Mouse (Mus musculus) cerebellum, postnatal 10 days (tissue): ENCODE measurements around the gene Fa2h.

Source experiments
- DNase-seq, 2 experiments: peaks; one replicate each; pipeline ENCODE4 v3.0.0; 2021; ENCODE audit warnings: mixed read lengths in 2 of 2

Fa2h gene

DNA sequence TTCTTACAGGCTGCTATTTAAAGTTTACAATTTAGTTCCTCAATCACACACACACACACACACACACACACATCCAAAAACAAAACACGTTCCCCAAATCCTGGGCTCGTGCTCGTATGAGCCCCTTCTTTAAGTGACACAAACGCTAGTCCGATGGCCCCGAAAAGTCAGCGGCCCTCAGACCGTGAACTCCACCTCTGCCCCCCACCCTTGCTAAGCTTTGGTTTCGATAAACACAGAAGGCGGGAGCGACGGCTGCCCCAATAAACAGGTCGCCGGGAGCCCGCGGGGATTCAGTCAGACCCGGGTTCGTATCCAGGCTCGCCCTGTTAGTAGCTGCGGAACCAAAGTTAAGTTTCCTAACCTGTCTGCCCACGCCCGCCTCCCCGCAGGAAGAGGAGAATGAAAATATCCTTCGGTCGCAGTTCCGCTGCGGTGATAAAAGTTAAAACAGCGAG lies 94.2 kb downstream of the Fa2h start:
- peak; percentile 67 for DNase-seq

DNA sequence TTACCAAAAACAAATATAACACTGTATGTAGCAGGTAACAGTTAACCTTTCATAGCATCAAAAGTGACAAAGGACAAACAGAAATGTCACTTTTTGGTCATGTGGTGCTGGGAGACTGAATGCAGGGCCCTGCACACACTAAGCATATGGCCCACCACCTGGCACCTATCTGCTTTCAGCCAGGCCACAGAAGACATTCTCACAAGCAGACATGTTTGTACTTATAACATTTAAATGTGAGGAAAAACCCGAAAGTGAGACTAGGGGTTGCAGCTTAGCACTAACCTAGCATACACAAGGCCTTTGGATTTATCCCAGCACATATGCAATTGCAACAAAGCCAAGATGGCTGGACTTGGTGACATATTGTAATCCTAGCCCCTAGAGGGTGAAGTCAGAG lies 95.6 kb downstream of the Fa2h start:
- DNase-seq = peak; percentile 64 to 69
